Mouse (Mus musculus): ENCODE data around the gene Stk4.

Gene Stk4

GRCm38 (mm10) chr2:164081577-164081976, 11.5 kb downstream of the Stk4 start:
- DNase-seq: no peak

DNA sequence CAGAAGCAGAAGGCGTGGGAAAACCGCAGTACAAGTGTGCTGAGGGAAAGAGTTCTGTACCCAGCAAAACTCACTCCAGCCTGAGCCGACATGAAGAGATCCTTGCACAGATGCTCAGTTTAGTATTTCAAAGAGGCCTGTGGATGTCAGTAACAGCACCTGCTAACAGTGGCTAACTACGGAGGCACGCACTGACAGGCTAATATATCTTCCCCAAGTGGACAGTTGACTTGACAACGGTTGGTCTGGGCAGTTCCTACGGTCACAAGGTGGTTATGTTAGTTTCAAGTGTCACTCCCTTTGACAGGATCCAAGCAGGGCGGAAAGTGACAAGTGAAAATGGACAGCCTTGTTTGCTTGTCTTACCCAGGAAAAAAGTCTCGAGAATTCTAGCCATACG, 12.1 kb downstream of the Stk4 start:
- no peak for DNase-seq

DNA sequence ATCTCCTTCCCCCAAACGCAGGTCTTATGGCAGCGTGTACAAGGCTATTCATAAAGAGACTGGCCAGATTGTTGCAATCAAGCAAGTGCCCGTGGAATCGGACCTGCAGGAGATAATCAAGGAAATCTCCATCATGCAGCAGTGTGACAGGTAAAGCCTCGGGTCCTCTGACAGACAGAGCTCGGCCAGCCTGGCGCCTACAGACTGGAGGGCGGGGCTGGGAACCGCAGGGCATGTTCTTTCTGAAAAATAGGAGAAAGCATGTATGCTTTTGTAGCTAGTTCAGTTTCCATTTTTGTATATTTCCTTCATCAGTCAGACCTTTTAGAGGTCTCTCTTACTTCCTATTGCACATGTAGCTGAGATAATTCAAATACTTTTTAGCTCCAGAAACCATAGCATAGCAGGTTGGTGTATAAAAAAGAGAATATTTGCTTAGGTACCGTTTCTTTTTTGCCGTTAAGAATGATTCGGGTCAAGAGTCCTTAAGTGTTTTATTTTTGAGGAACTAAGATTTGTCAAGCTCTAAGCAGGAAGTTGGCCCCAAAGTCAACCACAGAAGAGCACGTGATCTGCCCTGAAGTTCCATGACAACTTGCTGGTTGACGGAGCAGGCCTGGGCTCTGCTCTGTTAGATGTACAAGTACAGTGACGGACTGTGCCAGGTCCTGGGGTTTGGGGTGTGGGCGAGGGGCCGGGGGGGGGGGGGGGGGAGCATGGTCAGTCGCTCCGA, 13.7 kb downstream of the Stk4 start:
- no peak for DNase-seq

- no peak for DNase-seq
Measured at GRCm38 (mm10) chr2:164084342-164084700, 14.2 kb downstream of the Stk4 start.

DNA sequence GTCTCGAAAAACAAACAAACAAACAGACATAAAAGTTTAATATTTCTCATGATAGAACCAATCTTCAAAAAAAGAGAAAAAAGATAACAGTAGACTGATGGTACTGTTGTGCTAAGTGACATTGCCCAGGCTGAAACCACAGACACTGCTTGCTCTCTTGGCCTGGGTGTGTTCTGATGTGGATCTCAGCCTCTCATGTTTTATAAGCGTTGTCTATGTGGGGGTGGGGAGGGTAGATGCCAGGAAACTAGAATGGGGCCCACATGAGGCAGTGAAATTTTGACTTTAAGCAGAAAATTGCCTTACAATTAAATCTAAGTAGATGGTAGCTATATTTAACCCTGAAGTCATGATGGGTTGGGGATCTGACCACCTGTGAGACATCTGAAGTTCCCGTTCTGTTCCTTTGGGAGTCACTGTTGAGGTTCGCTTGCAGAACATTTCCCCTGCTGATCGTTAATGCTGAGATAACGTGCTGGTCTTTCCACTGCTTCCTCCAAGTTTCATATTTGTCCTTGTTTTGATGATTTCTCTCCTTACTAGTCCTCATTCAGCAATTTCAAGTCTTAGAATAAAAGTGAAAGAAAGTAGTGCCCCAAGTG, 17.4 kb downstream of the Stk4 start:
- no peak for DNase-seq

- no peak for DNase-seq
Measured at GRCm38 (mm10) chr2:164089508-164089907, 19.4 kb downstream of the Stk4 start.

GRCm38 (mm10) chr2:164094152-164094551, 24.0 kb downstream of the Stk4 start:
- no peak for DNase-seq

DNA sequence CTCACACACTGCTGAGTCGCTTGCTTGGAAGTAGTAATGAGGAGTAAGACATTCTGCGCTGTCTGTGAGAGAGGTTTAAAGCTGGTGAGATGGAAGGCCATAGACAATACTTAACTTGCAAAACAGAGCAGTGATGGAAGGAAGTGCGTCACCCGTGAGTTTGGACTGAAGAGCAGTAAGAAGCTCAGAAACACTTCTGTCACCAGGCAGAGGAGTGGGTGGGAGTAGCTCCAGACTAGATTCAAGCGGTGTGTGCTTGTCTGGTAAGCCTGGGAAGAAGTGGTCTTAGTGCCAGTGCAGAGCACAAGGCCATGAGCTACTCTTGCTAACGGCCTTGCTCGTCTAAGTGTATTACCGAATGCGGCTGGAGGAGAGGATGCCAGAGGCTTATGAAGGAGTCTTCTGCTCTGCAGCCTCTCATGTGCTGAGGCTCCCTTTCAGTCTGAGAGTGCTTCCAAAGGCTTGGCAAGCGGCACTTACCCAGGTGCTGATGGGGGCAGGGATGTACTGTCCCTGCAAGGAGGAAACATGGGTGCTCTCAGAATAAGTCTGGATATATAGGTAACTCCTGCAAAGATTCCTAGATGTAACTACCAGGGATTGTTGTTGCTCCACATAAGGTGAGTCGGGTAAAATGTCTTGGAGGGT, 28.6 kb downstream of the Stk4 start:
- peak; percentile 83 for DNase-seq

GRCm38 (mm10) chr2:164101936-164102335, 31.8 kb downstream of the Stk4 start:
- DNase-seq: no peak

GRCm38 (mm10) chr2:164102366-164102765, 32.2 kb downstream of the Stk4 start:
- no peak for DNase-seq

DNA sequence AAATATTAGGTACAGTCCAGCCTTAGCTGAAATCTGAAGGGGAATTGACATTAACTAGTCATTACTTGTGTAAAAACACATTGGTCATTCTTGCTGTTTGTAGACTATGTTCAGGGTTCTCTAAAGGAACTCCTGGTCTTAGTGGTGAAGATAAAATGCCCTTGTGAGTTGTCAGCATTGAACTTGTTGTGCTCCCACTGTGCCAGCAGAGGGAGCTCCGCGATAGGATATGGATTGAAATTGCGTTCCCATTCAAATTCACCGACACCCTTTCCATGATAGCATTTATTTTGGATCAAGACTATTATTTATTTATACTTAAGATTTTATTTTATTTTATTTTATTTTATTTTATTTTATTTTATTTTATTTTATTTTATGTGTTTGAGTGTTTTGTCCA, 33.4 kb downstream of the Stk4 start:
- DNase-seq: peak; percentile 34

DNA sequence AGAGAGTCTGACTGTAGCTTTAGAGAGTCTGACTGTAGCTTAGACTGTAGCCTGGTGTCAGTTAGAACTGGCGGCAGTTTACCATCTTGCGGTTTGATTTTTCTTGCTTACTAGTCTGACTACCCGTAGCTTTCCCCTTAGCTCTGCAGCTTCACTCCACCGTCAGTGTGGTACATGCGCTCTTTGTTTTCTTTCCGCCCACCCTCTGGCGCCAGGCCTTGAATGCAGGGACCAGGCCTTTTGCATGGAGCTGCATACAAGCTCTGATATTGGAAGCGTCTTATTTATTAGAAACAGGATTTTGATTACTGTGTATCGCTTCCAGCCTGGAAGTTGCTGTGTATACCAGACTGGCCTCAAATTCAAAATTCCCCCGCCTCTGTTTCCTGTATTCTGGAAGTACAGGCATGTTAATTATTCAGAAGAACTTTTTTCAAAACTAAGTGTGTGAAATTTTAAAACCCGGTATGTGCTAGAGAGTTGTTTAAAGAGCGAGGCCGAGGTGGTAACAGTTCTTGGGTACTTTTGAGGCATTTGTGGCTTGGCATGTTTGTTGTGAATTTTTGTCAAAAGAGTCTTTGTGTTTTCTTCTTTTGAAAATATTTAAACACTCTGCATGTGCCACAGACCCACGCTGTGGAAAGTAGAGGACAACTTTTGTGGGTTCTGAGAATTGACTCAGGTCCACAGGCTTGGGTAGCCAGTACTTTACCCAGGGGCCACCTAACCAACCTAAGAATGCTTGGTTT, 36.3 kb downstream of the Stk4 start:
- DNase-seq: no peak

GRCm38 (mm10) chr2:164107125-164107874, 37.2 kb downstream of the Stk4 start:
- DNase-seq: no peak

- DNase-seq: no peak
Measured at GRCm38 (mm10) chr2:164108501-164108900, 38.4 kb downstream of the Stk4 start.

GRCm38 (mm10) chr2:164111546-164111945, 41.4 kb downstream of the Stk4 start:
- DNase-seq: no peak

DNA sequence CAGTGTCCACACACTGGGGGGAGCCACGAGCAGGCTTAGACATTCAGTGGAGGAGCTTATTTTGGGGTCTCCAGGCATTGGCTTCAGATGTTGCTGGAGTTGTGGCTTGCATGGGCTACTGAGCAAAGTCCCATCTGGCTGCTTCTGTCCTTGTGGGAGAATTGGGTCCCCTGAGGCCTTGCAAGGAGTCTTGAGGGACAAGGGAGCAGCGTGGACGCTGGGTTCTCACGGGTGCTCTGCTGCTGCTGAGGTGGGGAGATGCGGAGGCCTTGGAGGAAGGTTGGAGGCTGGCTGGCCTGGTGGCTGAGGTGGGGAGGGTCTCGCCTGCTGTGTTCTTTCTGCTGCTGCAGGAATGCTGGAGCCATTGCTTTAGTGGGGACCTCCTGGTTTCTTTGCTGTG, 43.9 kb downstream of the Stk4 start:
- DNase-seq: no peak

DNA sequence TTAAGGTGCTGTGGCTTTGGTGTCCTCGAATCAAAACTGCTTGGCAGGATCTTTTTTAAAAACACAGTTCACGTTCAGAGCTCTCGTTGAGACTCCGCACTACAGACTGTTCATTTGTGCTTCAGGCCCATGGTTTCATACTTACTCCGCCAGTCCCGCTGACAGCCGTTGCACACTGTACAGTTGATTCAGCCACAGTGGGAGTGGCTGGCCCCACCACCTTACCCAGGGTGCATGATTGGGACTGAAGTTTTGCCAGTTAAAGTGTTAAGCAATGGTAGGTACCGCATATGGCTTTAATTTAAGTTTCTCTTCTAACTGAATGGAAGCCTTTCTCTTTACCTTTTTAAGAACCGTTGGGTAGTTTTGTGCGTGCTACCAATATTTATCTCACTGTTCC, 45.4 kb downstream of the Stk4 start:
- DNase-seq: no peak

- DNase-seq: no peak
Measured at GRCm38 (mm10) chr2:164119503-164119902, 49.4 kb downstream of the Stk4 start.

DNA sequence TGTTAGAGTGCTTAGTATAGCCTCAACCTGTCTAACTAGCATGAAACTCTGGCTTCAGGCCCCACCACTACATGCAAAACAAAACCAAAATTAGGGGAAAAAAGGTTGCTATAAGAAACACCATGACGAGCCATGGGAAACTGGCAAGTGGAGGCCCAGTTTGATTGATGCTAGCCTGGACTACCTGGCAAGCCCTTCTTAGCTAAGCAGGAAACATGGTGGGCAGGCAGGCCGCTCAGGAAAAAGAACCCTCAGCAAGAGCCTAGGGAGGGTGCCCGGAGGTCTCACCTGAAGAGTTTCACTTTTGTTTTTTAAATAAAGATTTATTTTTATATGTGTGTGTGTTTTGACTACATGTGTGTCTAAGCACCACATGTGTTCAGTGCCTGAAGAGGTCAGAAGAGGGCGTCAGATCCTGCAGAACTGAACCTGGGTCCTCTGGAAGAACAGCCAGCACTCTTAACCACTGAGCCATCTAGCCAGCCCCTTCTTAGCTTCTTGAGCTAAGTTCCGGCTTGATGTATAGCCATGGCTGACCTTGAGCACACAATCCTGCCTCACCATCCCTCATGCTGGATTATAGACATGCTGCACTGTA, 53.1 kb downstream of the Stk4 start:
- DNase-seq: no peak

- peak; percentile 28 for DNase-seq
Measured at GRCm38 (mm10) chr2:164126533-164126955, 56.4 kb downstream of the Stk4 start.

GRCm38 (mm10) chr2:164127297-164127696, 57.2 kb downstream of the Stk4 start:
- no peak for DNase-seq

All from cerebellum, adult 9-11 months (tissue).